In the genomic region with DNA sequence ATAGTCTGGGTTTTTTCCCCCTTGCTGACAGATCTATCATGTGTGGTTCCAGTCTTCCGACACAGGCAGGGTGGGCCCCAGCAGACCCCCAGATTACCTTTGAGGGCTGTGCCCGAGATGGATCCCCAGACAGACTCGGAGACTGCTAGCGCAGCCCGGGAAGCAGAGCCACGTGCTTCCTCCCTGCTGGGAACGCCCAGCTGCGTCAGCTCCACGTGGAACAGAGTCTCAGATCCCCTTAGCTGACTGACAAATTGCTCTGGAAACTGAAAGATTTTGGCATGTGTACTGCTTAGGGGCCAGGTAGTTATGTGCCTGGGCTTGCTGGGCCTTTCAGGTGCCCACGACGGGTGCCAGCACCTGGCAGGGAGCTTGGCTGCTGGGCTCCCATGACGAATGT, we compare ENCODE assay signal across 11 mouse cellular contexts. TPM values are rescaled to one million over a fixed set of nuclear protein-coding genes. Genes with fewer than 3 reads are reported as not detected.
DNase-seq lines count a peak whose midpoint lies in the region; ATAC-seq lines count a peak whose summit lies in the region.
"Had no signal": no experiment of that assay in that cellular context is flagged by ENCODE, and none has a peak within 500 bp of the region (broad histone marks: within the 10 kb centered on the region; RNA-seq: fewer than 3 reads in every experiment).

No protein-coding gene starts in this region.

- peak overlapping the region; percentile 87 for H3K27ac ChIP-seq in forebrain, embryonic 14.5 days (ENCODE audit: low read depth, low read length)
- peak overlapping the region; percentile 57; the same call in 1 of the 2 replicates for H3K27ac ChIP-seq in neural tube, embryonic 14.5 days (ENCODE audit: low read depth, low read length)
- H3K27ac ChIP-seq: macrophage had no signal

- no peak overlapping the region for H3K4me3 ChIP-seq in forebrain, embryonic 14.5 days (ENCODE audit: low read depth, low read length)
- no peak overlapping the region for H3K4me3 ChIP-seq in neural tube, embryonic 14.5 days (ENCODE audit: low read depth, low read length)

- 0 out of 2 replicates have a peak overlapping the region, but pooled peaks have one; percentile 5 for H3K9ac ChIP-seq in forebrain, embryonic 14.5 days (ENCODE audit: low read length)
- no peak overlapping the region for H3K9ac ChIP-seq in neural tube, embryonic 14.5 days (replicated peaks; ENCODE audit: low read depth, low read length)

- H3K4me1 ChIP-seq in forebrain, embryonic 14.5 days (ENCODE audit: control insufficient read depth, insufficient read depth, low read length): peaks cover 20% of the 10 kb centered on the region
- H3K4me1 ChIP-seq in neural tube, embryonic 14.5 days (ENCODE audit: control insufficient read depth, insufficient read depth, low read length): peaks cover 9% of the 10 kb centered on the region

- DNase-seq in frontal cortex, postnatal 36 days (ENCODE audit: low spot score in 2 of 2): peak; percentile 40 to 49
- peak; percentile 73 to 75 for DNase-seq in right cerebral cortex, postnatal 10 days (ENCODE audit: low spot score in 2 of 2)
- no peak for DNase-seq in right cerebral cortex, postnatal 36 days (ENCODE audit: low spot score in 2 of 2)
- DNase-seq in forebrain, embryonic 14.5 days (ENCODE audit: low spot score): peak; percentile 63
- no peak for DNase-seq in testis, postnatal 10 days (ENCODE audit: low spot score)
- DNase-seq in yolk sac, embryonic 10.5 days (ENCODE audit: low spot score): no peak
- DNase-seq: B cell, adult 2 months; heart, adult 11 months had no signal

- H3K9me3 ChIP-seq in forebrain, embryonic 14.5 days (replicated peaks; ENCODE audit: control insufficient read depth, low read length): no peaks in the 10 kb centered on the region
- H3K9me3 ChIP-seq in neural tube, embryonic 14.5 days (ENCODE audit: control insufficient read depth, low read length): no peaks in the 10 kb centered on the region

- H3K36me3 ChIP-seq in forebrain, embryonic 14.5 days (ENCODE audit: control insufficient read depth, insufficient read depth, low read length): peaks cover 5% of the 10 kb centered on the region; the same call in 1 of the 2 replicates
- peaks cover 7% of the 10 kb centered on the region; the same call in 1 of the 2 replicates for H3K36me3 ChIP-seq in neural tube, embryonic 14.5 days (ENCODE audit: control insufficient read depth, insufficient read depth, low read length)

- 62% methylated on average over 12 of the region's 12 CpGs for WGBS in forebrain, embryonic 14.5 days
- 43% methylated on average over 12 of the region's 12 CpGs for WGBS in neural tube, embryonic 14.5 days

- ATAC-seq in frontal cortex, adult (ENCODE audit: low TSS enrichment): no peak
- ATAC-seq in forebrain, embryonic 14.5 days: peak; percentile 37; the same call in 1 of the 2 replicates
- no peak for ATAC-seq in neural tube, embryonic 14.5 days (ENCODE audit: low read depth)

- no peaks in the 10 kb centered on the region for H3K27me3 ChIP-seq in forebrain, embryonic 14.5 days (replicated peaks; ENCODE audit: control insufficient read depth, insufficient read depth, low read length)
- H3K27me3 ChIP-seq in neural tube, embryonic 14.5 days (ENCODE audit: control insufficient read depth, insufficient read depth, low read length): no peaks in the 10 kb centered on the region

- H3K4me2 ChIP-seq in forebrain, embryonic 14.5 days (ENCODE audit: low read length): no peak overlapping the region
- no peak overlapping the region for H3K4me2 ChIP-seq in neural tube, embryonic 14.5 days (ENCODE audit: low read depth, low read length)

RNA-seq across cellular contexts. Expression of gene Dpf1, which starts 38.0 kb away (rescaled TPM):
- polyA plus RNA-seq in forebrain, embryonic 14.5 days (2014; fragmentation: Nextera tagmentation; extraction: Ambion mirVana): 167 and 205 TPM in 2 replicates
- 190 and 228 TPM in 2 replicates for polyA plus RNA-seq in neural tube, embryonic 14.5 days (2014; fragmentation: Nextera tagmentation; extraction: Ambion mirVana)

RNA-seq across cellular contexts. Expression of gene Ppp1r14a, which starts 52.6 kb away (rescaled TPM):
- 5.7 and 9.8 TPM in 2 replicates for polyA plus RNA-seq in forebrain, embryonic 14.5 days (2014; fragmentation: Nextera tagmentation; extraction: Ambion mirVana)
- 1.8 and 3.6 TPM in 2 replicates for polyA plus RNA-seq in neural tube, embryonic 14.5 days (2014; fragmentation: Nextera tagmentation; extraction: Ambion mirVana)
- polyA plus RNA-seq: macrophage had no signal

Comparison
In these comparisons a context has a peak if more than half of its experiments do, and no peak if none do; other contexts are left out.
1. DNase-seq: peak in frontal cortex, postnatal 36 days (2 of 2), right cerebral cortex, postnatal 10 days (2 of 2) and forebrain, embryonic 14.5 days (single experiment); none in right cerebral cortex, postnatal 36 days (0 of 2), testis, postnatal 10 days (single experiment) and yolk sac, embryonic 10.5 days (single experiment).